Mouse (Mus musculus): ENCODE data around the gene Prss54.
A peak's percentile ranks its signal among the peaks of the same experiment; 100 is the strongest.

DNA sequence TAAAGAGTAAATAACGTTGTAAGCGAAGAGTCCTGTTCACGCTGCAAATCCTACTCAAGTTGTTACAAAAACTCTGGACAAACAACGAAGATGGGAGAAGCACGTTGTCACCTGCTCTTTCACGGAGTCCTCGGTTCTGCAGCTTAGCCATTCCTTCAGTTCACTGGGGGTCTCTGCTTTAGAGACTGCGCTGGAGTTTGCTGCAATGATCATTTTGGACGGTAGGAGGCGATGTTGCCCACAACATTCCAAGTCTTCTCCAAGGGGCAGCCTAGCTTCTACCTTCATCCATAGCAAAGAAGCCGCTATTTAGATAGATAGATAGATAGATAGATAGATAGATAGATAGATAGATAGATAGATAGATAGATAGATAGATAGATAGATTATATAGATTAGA, 23.7 kb upstream of the Prss54 start:
- TF ChIP-seq CTCF (IDR thresholded peaks at IDR 0.05) (peak; percentile 80), EP300 (IDR thresholded peaks at IDR 0.05) (no peak)
